Mouse (Mus musculus) cerebellum, adult 11-12 months (tissue): ENCODE measurements around the gene Ldb1.

Experiments
- DNase-seq: peaks from one replicate; pipeline ENCODE4 v3.0.0; 2022

The Ldb1 gene

GRCm38 (mm10) chr19:46043380-46043779, 1.6 kb downstream of the Ldb1 start:
- peak; percentile 75 for DNase-seq

GRCm38 (mm10) chr19:46042476-46043011, 2.5 kb downstream of the Ldb1 start:
- DNase-seq: peak; percentile 76

GRCm38 (mm10) chr19:46041933-46042475, 3.0 kb downstream of the Ldb1 start:
- DNase-seq: peak; percentile 86

- no peak for DNase-seq
Observed at GRCm38 (mm10) chr19:46041299-46041932, 3.6 kb downstream of the Ldb1 start.

GRCm38 (mm10) chr19:46040149-46040902, 4.7 kb downstream of the Ldb1 start:
- DNase-seq: no peak

GRCm38 (mm10) chr19:46039478-46039877, 5.5 kb downstream of the Ldb1 start:
- peak; percentile 88 for DNase-seq

GRCm38 (mm10) chr19:46038851-46039260, 6.2 kb downstream of the Ldb1 start:
- peak; percentile 75 for DNase-seq

GRCm38 (mm10) chr19:46037925-46038850, 6.8 kb downstream of the Ldb1 start:
- peak; percentile 66 for DNase-seq

GRCm38 (mm10) chr19:46037243-46037924, 7.6 kb downstream of the Ldb1 start:
- peak; percentile 38 for DNase-seq

GRCm38 (mm10) chr19:46036477-46037242, 8.4 kb downstream of the Ldb1 start:
- DNase-seq: no peak

- DNase-seq: peak; percentile 53
Observed at GRCm38 (mm10) chr19:46035971-46036370, 9.0 kb downstream of the Ldb1 start.

GRCm38 (mm10) chr19:46033911-46034310, 11.1 kb downstream of the Ldb1 start:
- DNase-seq: no peak

GRCm38 (mm10) chr19:46032731-46033510, 12.1 kb downstream of the Ldb1 start:
- DNase-seq: no peak

GRCm38 (mm10) chr19:46031689-46032432, 13.2 kb downstream of the Ldb1 start:
- DNase-seq: no peak

GRCm38 (mm10) chr19:46030196-46030983, 14.6 kb downstream of the Ldb1 start:
- DNase-seq: no peak

GRCm38 (mm10) chr19:46029652-46030051, 15.4 kb downstream of the Ldb1 start:
- DNase-seq: no peak

- DNase-seq: no peak
Observed at GRCm38 (mm10) chr19:46028747-46029320, 16.2 kb downstream of the Ldb1 start.

- no peak for DNase-seq
Observed at GRCm38 (mm10) chr19:46026567-46026966, 18.4 kb downstream of the Ldb1 start.
